Mouse (Mus musculus) olfactory bulb, adult 2 months (tissue): Measurements from ENCODE around the gene Wfdc2.

Source experiments
- CTCF ChIP-seq: fragments of 200-500 bp; IDR thresholded peaks from 2 replicates; pipeline ENCODE4 v1.5.1; 2012; ENCODE audit warnings: low read depth, mild to moderate bottlenecking, low read length, moderate library complexity; ENCODE audit not compliant: insufficient read depth
- POLR2A ChIP-seq: fragments of 200-500 bp; IDR thresholded peaks from 2 replicates; pipeline ENCODE4 v1.6.1; 2012; ENCODE audit warnings: mild to moderate bottlenecking, low read depth, low read length, moderate library complexity; ENCODE audit not compliant: insufficient read depth

GRCm38 (mm10) chr2:164563339-164564038 lies 1.3 kb downstream of the Wfdc2 start:
- TF ChIP-seq CTCF (peak; percentile 34; the same call in 1 of the 2 replicates), POLR2A (no peak)
